Mouse (Mus musculus) kidney, embryonic 16.5 days (tissue): ENCODE data around the gene Spice1. TPM values are rescaled to one million over a fixed set of nuclear protein-coding genes. Genes with fewer than 3 reads are reported as not detected.
A peak's percentile ranks its signal among the peaks of the same experiment; 100 is the strongest.

Experiments used
- ATAC-seq: fragments of 200-750 bp; cut with Nextera tagmentation; 2 replicates; pipeline ENCODE4 v1.8.0; 2017; ENCODE audit warnings: moderate TSS enrichment; ENCODE audit not compliant: low FRiP score, low TSS enrichment
- H3K27ac ChIP-seq: fragments of 300-500 bp; sonication (generic); 2 replicates; pipeline ENCODE4 v1.5.1; 2014; ENCODE audit warnings: low read length
- H3K27me3 ChIP-seq: fragments of 300-500 bp; sonication (generic); 2 replicates; pipeline ENCODE4 v1.6.1; 2014; ENCODE audit warnings: low read length, control low read depth, mixed read lengths; ENCODE audit not compliant: insufficient read depth
- H3K36me3 ChIP-seq: fragments of 300-500 bp; sonication (generic); 2 replicates; pipeline ENCODE4 v1.6.1; 2014; ENCODE audit warnings: low read length, control low read depth, mixed read lengths; ENCODE audit not compliant: insufficient read depth
- H3K4me1 ChIP-seq: fragments of 300-500 bp; sonication (generic); 2 replicates; pipeline ENCODE4 v1.6.1; 2014; ENCODE audit warnings: low read length, control low read depth, mixed read lengths; ENCODE audit not compliant: insufficient read depth
- H3K4me2 ChIP-seq: fragments of 300-500 bp; sonication (generic); replicated peaks from 2 replicates; pipeline ENCODE4 v1.6.1; 2014; ENCODE audit warnings: low read depth, low read length
- H3K4me3 ChIP-seq: fragments of 300-500 bp; sonication (generic); 2 replicates; pipeline ENCODE4 v1.5.1; 2014; ENCODE audit warnings: mild to moderate bottlenecking, low read length
- H3K9ac ChIP-seq: fragments of 300-500 bp; sonication (generic); replicated peaks from 2 replicates; pipeline ENCODE4 v1.6.1; 2014; ENCODE audit warnings: low read length
- H3K9me3 ChIP-seq: fragments of 300-500 bp; sonication (generic); 2 replicates; pipeline ENCODE4 v1.6.1; 2016; ENCODE audit warnings: low read length, control low read depth
- WGBS: fragments of 180-500 bp; shearing (Covaris S2); extraction: QIAGEN DNeasy Blood & Tissue Kit; methylation state at CpG from one replicate; pipeline ENCODE4 v1.1.7; 2014; 5-methylcytosine and 5-hydroxymethylcytosine counted together
- polyA plus RNA-seq: library from polyadenylated mRNA; unstranded; fragments of >200 nt; fragmentation: Nextera tagmentation; extraction: Ambion mirVana; gene quantifications from 2 replicates; pipeline ENCODE4 v1.2.1, GENCODE M21; 2015

Gene Spice1
- polyA plus RNA-seq, 1 experiment from 2014 or later = 28.0 TPM

DNA sequence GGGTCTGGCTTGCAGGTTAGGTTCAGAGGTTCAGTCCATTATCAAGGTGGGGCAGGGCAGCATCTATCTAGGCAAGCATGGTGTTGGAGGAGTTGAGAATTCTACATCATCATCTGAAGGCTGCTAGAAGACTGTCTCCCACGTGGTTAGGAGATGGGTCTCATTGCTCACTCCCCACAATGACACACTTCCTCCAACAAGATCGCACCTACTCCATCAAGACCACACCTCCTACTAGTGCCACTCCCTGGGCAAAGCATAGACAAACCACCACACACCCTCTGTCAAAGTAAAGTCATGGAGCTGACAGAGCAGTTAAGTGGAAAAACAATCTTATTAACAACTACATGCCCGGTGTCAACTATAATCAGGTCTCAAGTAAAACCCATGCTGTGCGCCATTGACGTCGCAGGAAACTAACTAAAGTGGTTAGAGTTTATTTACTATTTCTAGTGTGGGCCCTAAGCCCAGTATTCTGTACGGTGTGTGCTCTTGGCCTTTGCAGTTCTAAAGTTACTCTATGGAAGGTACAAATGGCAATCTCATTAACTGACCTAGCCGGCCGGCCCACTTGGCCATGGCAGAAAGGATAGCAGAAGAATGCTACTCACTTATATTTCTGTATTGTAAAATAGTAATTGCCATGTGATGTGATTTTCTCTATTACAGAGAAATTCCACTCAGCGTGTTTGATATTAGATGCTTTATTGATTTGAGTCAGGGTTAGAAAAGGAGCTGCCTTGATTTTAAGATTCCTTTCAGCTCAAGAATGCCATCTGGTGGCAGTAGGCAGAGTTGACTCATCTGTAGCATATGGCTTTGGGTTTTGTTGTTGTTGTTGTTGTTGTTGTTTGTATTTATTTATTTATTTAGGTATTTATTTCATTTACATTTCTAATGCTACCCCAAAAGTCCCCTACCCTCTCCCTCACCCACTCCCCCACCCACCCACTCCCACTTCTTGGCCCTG, 15.3 kb downstream of the Spice1 start:
- 90% methylated on average over 10 of the region's 10 CpGs for WGBS
- Histone ChIP-seq H3K4me3 (no peak overlapping the region), H3K4me2 (no peak overlapping the region), H3K36me3 (peaks cover 22% of the 10 kb centered on the region), H3K27me3 (no peaks in the 10 kb centered on the region), H3K9ac (no peak overlapping the region), H3K9me3 (no peaks in the 10 kb centered on the region), H3K27ac (no peak overlapping the region), H3K4me1 (no peaks in the 10 kb centered on the region)
- no peak for ATAC-seq

DNA sequence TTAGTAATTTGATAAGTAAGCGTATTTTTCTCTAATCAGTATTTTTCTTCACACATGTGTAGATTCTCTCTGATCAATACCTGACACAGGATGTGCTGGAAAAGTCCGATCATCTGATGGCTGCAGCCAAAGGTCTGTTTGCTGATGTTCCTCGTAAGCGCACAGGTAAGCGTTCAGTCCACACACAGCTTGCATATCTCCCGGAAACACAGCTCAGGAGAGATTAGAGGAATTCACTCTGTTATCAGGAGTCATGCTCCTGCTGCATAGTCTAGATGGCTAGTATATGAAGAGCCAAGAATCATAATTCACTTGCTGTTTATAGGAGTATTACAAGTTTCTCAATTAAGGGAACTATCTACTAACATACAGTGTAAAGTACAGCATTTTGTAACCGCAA, 18.6 kb downstream of the Spice1 start:
- H3K27me3 ChIP-seq = no peaks in the 10 kb centered on the region
- H3K9me3 ChIP-seq = no peaks in the 10 kb centered on the region
- no peak overlapping the region for H3K4me3 ChIP-seq
- WGBS = 89% methylated on average over 7 of the region's 7 CpGs
- no peak for ATAC-seq
- peaks cover 27% of the 10 kb centered on the region for H3K36me3 ChIP-seq
- no peak overlapping the region for H3K9ac ChIP-seq
- no peak overlapping the region for H3K4me2 ChIP-seq
- no peaks in the 10 kb centered on the region for H3K4me1 ChIP-seq
- H3K27ac ChIP-seq = no peak overlapping the region

DNA sequence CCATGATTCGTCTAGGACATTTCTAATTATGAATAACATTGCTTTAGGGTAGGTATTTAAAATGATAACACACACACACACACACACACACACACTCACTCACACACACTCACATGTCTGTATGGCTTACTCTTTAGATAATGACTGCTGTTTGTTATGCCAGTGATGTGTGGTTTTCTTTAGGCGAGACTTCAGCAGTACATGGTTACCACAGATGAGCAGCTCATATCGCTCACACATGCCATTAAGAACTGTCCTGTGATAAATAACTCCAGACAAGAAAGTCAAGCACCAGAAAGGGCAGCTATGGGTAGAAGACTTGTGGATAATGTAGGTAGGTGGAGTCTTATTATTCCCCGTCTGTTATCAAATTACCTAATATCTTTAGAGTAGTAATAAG, 28.5 kb downstream of the Spice1 start:
- WGBS = 89% methylated on average over 4 of the region's 4 CpGs
- ATAC-seq = no peak

DNA sequence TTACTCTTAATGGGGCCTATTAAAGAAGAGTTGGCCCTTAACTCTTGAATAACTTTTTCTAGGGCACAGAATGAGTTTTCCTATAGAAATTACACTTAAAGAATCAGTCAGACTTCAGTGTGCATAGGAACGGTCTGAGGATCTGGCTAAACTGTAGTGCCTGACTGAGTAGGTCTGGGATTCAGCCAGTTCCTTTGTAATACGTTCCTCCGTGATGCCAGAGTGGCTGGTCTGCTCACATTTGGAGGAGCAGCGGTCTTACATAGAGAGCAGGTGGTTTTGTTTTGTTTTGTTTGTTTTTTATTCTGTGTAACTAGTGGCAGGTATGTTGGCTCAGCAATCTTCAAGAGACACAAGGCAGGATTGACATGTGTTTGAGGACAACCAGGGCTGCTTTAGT, 33.1 kb downstream of the Spice1 start:
- Histone ChIP-seq H3K9me3 (no peaks in the 10 kb centered on the region), H3K27ac (no peak overlapping the region), H3K36me3 (peaks cover 8% of the 10 kb centered on the region), H3K4me2 (no peak overlapping the region), H3K4me3 (no peak overlapping the region), H3K4me1 (no peaks in the 10 kb centered on the region), H3K27me3 (no peaks in the 10 kb centered on the region), H3K9ac (no peak overlapping the region)
- no peak for ATAC-seq
- WGBS = 76% methylated on average over 4 of the region's 4 CpGs

More for the DNA sequence above, 28.5 kb downstream of the Spice1 start:
- H3K9ac ChIP-seq = no peak overlapping the region
- no peaks in the 10 kb centered on the region for H3K27me3 ChIP-seq
- no peaks in the 10 kb centered on the region for H3K4me1 ChIP-seq
- no peak overlapping the region for H3K4me2 ChIP-seq
- peaks cover 20% of the 10 kb centered on the region for H3K36me3 ChIP-seq
- no peaks in the 10 kb centered on the region for H3K9me3 ChIP-seq
- H3K27ac ChIP-seq = no peak overlapping the region
- no peak overlapping the region for H3K4me3 ChIP-seq

DNA sequence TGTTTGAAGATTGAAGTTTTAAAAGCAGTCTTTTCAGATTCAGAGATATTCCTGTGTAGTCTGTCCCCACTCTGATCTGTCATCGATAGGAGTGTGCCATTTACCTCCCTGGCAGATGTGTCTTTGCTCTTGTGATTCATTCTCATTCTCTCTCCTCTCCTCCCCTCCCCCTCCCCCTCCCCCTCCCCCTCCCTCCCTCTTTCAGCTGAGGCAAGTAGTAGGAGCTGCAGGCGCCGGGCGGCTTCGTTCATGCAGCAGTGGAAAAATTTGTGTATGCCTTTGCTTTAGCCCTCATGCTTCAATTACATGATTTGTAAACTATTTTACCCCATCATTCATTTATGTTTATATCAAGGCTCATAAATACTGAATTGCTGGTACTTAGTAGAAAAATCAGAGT, 34.7 kb downstream of the Spice1 start:
- no peak for ATAC-seq
- Histone ChIP-seq H3K4me2 (no peak overlapping the region), H3K9me3 (no peaks in the 10 kb centered on the region)

DNA sequence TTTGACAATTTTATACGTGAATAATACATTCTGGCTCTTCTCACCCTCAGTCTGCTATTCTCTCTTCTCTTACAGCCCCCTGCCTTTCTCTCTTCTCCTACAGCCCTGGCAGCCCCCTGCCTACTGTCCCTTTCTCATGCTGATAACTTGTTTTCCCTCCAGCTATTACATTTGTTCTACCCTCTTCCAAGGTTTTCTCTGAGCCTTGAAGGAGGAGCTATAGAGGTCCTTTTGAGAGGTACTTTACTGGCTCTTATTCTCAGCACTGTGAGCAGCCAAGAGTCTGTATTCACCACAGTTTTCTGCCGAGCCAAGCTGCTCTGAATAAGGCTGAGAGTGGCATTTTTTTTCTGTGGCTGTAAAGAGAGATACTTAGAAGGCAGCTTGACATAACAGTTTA, 36.6 kb downstream of the Spice1 start:
- WGBS = 48% methylated on average over 2 of the region's 2 CpGs

More for the DNA sequence above, 34.7 kb downstream of the Spice1 start:
- H3K9ac ChIP-seq = no peak overlapping the region
- H3K4me1 ChIP-seq = no peaks in the 10 kb centered on the region
- WGBS = 41% methylated on average over 5 of the region's 5 CpGs
- no peak overlapping the region for H3K27ac ChIP-seq
- no peaks in the 10 kb centered on the region for H3K27me3 ChIP-seq
- no peak overlapping the region for H3K4me3 ChIP-seq
- H3K36me3 ChIP-seq = peaks cover 8% of the 10 kb centered on the region

DNA sequence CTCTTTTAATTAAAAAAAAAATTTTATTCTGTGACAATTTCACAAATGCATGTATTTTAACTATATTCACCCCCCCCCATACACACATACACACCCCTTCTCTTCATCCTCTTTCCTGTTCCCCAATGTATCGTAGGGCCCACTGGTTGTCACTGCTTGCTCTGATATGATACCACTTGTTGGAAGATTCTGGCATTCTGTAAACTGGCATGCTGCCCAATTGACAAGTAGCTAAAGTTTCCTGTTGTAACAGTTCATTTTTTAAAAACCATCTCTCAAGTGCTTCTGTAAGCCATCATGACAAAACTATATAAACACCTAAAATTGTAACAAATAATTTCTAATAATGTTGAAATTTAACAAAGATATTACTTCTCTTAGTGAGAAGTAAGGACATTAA, 37.3 kb downstream of the Spice1 start:
- Histone ChIP-seq H3K9ac (no peak overlapping the region), H3K4me2 (no peak overlapping the region), H3K9me3 (no peaks in the 10 kb centered on the region), H3K4me1 (no peaks in the 10 kb centered on the region), H3K27me3 (no peaks in the 10 kb centered on the region), H3K36me3 (peaks cover 18% of the 10 kb centered on the region), H3K27ac (no peak overlapping the region), H3K4me3 (no peak overlapping the region)
- 87% methylated on average over 1 of the region's 1 CpGs for WGBS
- ATAC-seq = no peak

More for the DNA sequence above, 36.6 kb downstream of the Spice1 start:
- Histone ChIP-seq H3K4me2 (no peak overlapping the region), H3K36me3 (peaks cover 12% of the 10 kb centered on the region), H3K9me3 (no peaks in the 10 kb centered on the region), H3K4me1 (no peaks in the 10 kb centered on the region), H3K27me3 (no peaks in the 10 kb centered on the region), H3K9ac (no peak overlapping the region), H3K4me3 (no peak overlapping the region), H3K27ac (no peak overlapping the region)
- no peak for ATAC-seq

DNA sequence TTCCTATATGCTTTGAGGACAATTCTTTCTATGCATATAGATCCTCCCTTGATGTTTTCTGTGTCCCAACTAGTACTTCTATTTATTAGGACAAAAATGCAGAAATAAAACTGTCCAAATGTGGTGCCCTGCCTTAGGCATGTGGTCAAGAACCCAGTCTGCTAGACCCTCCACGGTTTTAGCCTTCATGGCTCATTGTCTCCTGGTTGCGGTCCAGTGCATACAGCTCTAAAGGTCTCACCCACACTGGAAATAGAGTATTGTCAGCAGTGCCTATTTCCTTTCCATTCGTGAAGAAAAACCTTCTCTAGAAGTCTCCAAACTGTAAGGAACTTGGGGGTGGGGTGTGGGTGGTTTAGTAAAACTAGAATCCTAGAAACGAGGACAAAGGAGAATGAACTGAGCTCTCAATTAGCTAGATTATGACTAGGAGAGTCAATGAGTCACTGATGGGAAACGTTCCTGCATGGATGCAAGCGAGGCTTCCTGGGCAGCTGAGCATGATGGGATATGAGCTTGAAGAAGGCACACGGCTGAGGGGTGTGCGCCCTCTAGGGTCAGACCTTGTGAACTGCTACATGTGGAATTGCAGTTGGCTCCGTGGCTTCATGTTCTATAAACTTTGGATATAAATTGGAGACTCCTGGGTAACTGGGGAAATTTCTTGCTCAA, 45.1 kb downstream of the Spice1 start:
- peak overlapping the region; percentile 25; the same call in 1 of the 2 replicates for H3K4me2 ChIP-seq

DNA sequence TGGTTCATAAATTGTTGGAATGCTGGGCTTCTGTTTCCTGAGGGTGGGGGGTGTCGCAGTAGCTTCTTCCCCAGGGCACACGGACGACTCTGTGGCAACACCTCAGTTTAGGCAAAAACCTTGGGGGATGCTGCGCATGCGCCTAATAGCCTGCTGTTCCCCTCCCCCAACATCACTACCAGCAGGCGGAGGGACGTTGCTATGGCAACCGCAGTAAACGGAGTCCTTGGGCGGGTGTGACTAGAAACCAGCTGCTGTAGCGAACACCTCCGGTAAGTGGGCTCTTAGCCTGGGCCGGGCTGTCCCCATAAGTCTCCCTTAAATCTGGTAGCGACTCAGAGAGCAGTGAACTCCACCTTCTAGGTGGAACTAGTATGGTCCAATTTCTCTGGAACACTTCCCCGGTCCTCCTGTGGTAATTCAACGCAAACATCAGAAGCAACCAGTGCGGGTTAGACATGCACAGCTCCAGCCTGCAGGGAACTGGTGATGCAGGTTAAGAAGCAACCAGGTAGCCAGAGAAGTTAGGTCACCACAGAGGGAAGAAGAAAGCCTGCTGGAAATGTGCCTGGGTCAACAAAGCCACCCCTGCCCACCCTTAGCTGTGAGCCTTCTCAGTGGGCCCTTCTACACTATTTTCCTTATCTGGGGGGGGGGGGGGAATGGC, 47.8 kb downstream of the Spice1 start, which contains the start of gene Cfap44:
Gene Cfap44, plus strand, starts transcription at position 220 of the 667 bp plus-strand sequence.
- Histone ChIP-seq H3K9me3 (0 out of 2 replicates have a peak, but pooled peaks cover 9% of the 10 kb centered on the region), H3K4me1 (peaks cover 18% of the 10 kb centered on the region), H3K9ac (peak within 1 kb of the TSS; percentile 47), H3K27me3 (no peaks in the 10 kb centered on the region), H3K27ac (no peak within 1 kb of the TSS), H3K4me2 (peak within 1 kb of the TSS; percentile 56), H3K36me3 (peaks cover 8% of the 10 kb centered on the region; the same call in 1 of the 2 replicates), H3K4me3 (peak within 1 kb of the TSS; percentile 33)
- WGBS = 2% methylated on average over 17 of the region's 17 CpGs
- ATAC-seq = peak; percentile 81

More for the DNA sequence above, 45.1 kb downstream of the Spice1 start:
- peak; percentile 37; the same call in 1 of the 2 replicates for ATAC-seq
- Histone ChIP-seq H3K27me3 (no peaks in the 10 kb centered on the region), H3K4me1 (peaks cover 15% of the 10 kb centered on the region), H3K9ac (0 out of 2 replicates have a peak overlapping the region, but pooled peaks have one; percentile 26), H3K27ac (no peak overlapping the region), H3K4me3 (no peak overlapping the region), H3K36me3 (peaks cover 24% of the 10 kb centered on the region), H3K9me3 (0 out of 2 replicates have a peak, but pooled peaks cover 9% of the 10 kb centered on the region)
- 28% methylated on average over 9 of the region's 9 CpGs for WGBS
